Mouse (Mus musculus) kidney, adult 2 months (tissue): Measurements from ENCODE around the gene Lats2. TPM values are rescaled to one million over a fixed set of nuclear protein-coding genes. Genes with fewer than 3 reads are reported as not detected.
A peak's percentile ranks its signal among the peaks of the same experiment; 100 is the strongest.

Experiments used
- DNase-seq: peaks from one replicate; pipeline ENCODE4 v3.0.0; 2021
- H3K27ac ChIP-seq: fragments of 200-500 bp; 2 replicates; pipeline ENCODE4 v1.5.1; 2012; ENCODE audit warnings: low read depth, low read length, control low read depth, inconsistent platforms; ENCODE audit not compliant: insufficient read depth
- H3K27me3 ChIP-seq: fragments of 200-500 bp; replicated peaks from 2 replicates; pipeline ENCODE4 v1.6.1; 2012; ENCODE audit warnings: mild to moderate bottlenecking, moderate library complexity, low read length, inconsistent platforms; ENCODE audit not compliant: control insufficient read depth, insufficient read depth
- H3K36me3 ChIP-seq: fragments of 200-500 bp; 2 replicates; pipeline ENCODE4 v1.6.1; 2012; ENCODE audit warnings: mild to moderate bottlenecking, moderate library complexity, low read length, inconsistent platforms; ENCODE audit not compliant: control insufficient read depth, insufficient read depth
- H3K4me1 ChIP-seq: fragments of 200-500 bp; 2 replicates; pipeline ENCODE4 v1.6.1; 2011; ENCODE audit warnings: low read length; ENCODE audit not compliant: control insufficient read depth, insufficient read depth
- H3K4me3 ChIP-seq: fragments of 200-500 bp; 2 replicates; pipeline ENCODE4 v1.5.1; 2011; ENCODE audit warnings: mild to moderate bottlenecking, low read depth, low read length, control low read depth; ENCODE audit not compliant: insufficient read depth
- CTCF ChIP-seq: fragments of 200-500 bp; conservative IDR thresholded peaks from 2 replicates; pipeline ENCODE4 v1.5.1; 2011; ENCODE audit warnings: low read depth, mild to moderate bottlenecking, control low read depth, low read length, moderate library complexity, mixed read lengths; ENCODE audit not compliant: insufficient read depth, insufficient read length
- POLR2A ChIP-seq: fragments of 200-500 bp; IDR thresholded peaks from one replicate; pipeline ENCODE4 v1.6.1; 2011; ENCODE audit warnings: low read depth, low read length, control low read depth
- WGBS: fragments of 180-500 bp; shearing (Covaris S2); methylation state at CpG from one replicate; pipeline ENCODE4 v1.1.7; 2018; 5-methylcytosine and 5-hydroxymethylcytosine counted together
- polyA plus RNA-seq: library from polyadenylated mRNA; depleted of rRNA; stranded (reverse); fragments of >200 nt; gene quantifications from 2 replicates; pipeline ENCODE4 v1.2.3, GENCODE M21; 2012

Gene Lats2
- polyA plus RNA-seq, 1 experiment, result 31.1 TPM

DNA sequence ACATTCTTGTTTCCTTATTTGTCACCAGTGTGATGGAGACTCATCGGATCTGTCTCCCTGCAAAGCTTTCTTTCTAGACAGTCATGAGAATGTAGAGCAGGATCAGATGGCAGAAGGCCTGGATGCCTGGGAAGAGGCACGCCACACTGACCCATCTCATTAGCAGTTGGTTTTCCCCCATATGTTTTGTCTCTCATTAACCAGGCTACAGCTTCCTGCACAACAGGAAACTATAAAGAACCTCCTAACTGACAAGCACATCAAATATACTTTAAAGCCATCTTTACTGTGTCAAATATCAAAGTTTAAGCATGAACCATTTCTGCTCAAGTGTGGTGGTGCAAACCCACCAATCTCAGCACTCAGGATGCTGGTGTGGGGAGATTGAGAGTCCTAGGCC is 8.7 kb downstream of the Lats2 start:
- Histone ChIP-seq H3K4me3 (no peak overlapping the region), H3K27me3 (no peaks in the 10 kb centered on the region), H3K27ac (no peak overlapping the region), H3K4me1 (peaks cover 5% of the 10 kb centered on the region), H3K36me3 (no peaks in the 10 kb centered on the region)
- DNase-seq, result no peak
- TF ChIP-seq POLR2A (no peak), CTCF (no peak)
- WGBS, result 62% methylated on average over 2 of the region's 2 CpGs

DNA sequence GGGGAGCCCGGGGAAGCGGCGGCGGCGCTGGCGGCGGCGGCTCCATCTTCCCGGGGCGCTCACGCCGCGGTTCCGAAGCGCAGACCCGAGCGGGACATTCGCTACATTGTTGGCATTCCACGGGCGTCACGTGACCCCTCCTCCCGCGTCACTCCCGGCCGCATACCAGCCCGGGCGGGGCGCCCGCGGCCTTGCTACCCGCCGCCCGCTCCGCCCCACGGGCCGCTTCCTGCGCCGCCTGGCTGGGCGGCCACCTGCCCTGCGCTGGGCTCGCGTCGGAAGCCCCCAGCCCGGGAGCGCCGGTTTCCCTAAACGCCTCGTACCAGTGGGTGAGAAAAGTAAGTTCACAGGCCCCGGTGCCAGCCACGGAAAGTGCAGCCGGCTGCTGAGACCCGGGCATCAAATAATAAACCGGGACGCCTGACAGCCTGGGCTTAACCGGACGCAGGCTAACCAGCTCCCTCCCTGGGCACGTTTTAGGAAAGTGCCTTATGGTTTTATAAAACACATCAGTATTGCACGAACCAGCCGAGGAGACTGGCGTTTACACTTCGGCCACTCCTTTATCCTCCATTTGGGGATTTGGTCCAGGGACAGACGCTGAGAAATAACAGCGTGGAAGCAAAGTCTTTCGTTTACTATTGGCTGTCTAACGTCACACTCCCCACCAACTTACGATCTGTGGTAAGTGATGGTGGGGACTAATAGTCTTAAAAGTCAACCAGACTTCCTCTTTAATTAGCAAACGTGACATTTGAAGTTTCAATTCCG is 12.0 kb downstream of the Lats2 start, which contains the start of gene Gm49361:
Gm49361 (minus strand) TSS at position 103 of the 771 bp plus-strand sequence.
- WGBS, result under 1% methylated on average over 67 of the region's 68 CpGs
- peak; percentile 97 for DNase-seq
- Histone ChIP-seq H3K4me1 (peaks cover 15% of the 10 kb centered on the region), H3K36me3 (no peaks in the 10 kb centered on the region), H3K27ac (peak within 1 kb of the TSS; percentile 90), H3K4me3 (peak within 1 kb of the TSS; percentile 98), H3K27me3 (no peaks in the 10 kb centered on the region)
- no peak for TF ChIP-seq CTCF
- peak; percentile 74 for TF ChIP-seq POLR2A

DNA sequence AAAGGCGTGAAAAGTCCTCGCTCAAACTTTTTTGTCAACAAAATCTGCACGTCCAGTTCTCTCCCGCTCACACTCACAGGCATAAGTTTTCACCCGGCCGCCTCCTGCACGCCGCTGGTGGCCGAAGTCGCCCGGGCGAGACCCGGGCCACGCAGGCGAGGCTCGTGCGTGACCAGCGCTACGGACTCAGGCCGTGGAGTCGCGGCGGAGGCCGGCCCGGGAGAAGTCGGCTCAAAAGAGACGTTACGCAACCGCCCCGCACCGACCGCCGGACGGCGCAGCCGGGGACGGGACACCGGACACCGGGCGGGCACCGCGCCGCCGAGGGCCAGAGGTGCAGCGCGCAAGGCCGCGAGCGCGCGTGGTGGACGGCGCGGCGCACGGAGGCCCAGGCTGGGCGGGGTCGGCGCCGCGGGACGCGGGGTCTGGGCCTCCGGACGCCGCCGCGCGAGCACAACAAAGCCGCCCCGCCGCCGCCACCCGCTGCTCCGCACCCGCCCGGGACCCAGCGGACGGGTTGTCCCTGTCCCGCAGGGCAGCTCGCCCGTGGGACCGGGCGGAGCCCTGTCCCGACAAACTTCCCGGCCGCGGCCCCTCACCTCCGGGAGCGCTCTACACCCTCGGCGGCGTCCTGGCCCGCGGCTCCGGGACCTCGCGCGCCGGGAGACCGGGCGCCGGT is 12.8 kb downstream of the Lats2 start:
- WGBS, result under 1% methylated on average over 103 of the region's 103 CpGs
- no peak for TF ChIP-seq POLR2A
- TF ChIP-seq CTCF, result no peak
- peak; percentile 75 for DNase-seq
- Histone ChIP-seq H3K4me3 (peak overlapping the region; percentile 98), H3K27ac (peak overlapping the region; percentile 89), H3K27me3 (no peaks in the 10 kb centered on the region), H3K36me3 (no peaks in the 10 kb centered on the region), H3K4me1 (peaks cover 17% of the 10 kb centered on the region)

DNA sequence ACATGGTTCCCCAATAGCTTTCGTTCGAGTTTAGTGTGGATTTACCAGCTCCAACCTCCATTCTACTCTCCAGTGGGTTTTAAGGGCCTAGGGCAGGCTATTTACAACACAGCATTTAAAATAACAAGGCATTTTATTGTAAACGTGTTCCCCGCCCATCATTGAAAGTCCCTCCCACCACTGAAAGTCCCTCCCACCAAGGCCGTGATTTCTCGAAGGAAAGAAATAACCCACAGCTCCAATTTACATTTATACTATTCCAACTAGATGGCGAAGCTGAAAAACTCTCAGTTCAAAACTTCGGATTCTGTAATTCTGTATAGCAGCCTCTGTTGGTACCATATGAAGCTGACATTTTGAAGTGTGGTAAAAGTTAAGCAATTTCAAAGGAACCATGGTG is 13.6 kb downstream of the Lats2 start:
- peak; percentile 57 for DNase-seq
- no peak overlapping the region for H3K27ac ChIP-seq
- WGBS, result under 1% methylated on average over 8 of the region's 8 CpGs
- TF ChIP-seq POLR2A, result no peak
- no peak for TF ChIP-seq CTCF
- H3K4me3 ChIP-seq, result peak overlapping the region; percentile 41
- H3K27me3 ChIP-seq, result no peaks in the 10 kb centered on the region
- peaks cover 17% of the 10 kb centered on the region for H3K4me1 ChIP-seq
- no peaks in the 10 kb centered on the region for H3K36me3 ChIP-seq

DNA sequence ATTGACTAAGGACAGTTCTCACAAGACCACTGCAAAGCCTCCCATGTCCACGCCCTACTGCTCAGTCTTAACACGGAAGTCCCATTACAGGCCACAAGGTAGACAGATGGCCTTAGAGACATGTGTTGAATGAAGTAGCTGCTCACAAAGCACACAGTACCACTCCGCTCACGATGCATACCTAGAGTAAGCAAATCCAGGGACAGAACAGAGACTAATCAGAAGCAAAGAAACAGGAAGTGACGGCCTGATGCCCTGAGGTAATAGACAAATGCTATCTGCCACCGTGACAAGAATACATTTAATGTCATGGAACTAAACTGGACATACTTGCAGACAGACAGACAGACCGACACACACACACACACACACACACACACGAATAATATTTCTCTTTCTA is 17.5 kb downstream of the Lats2 start:
- Histone ChIP-seq H3K27ac (no peak overlapping the region), H3K27me3 (no peaks in the 10 kb centered on the region), H3K36me3 (no peaks in the 10 kb centered on the region), H3K4me1 (peaks cover 17% of the 10 kb centered on the region; the same call in 1 of the 2 replicates), H3K4me3 (no peak overlapping the region)
- no peak for DNase-seq
- 68% methylated on average over 8 of the region's 8 CpGs for WGBS
- TF ChIP-seq POLR2A, result no peak
- TF ChIP-seq CTCF, result no peak

DNA sequence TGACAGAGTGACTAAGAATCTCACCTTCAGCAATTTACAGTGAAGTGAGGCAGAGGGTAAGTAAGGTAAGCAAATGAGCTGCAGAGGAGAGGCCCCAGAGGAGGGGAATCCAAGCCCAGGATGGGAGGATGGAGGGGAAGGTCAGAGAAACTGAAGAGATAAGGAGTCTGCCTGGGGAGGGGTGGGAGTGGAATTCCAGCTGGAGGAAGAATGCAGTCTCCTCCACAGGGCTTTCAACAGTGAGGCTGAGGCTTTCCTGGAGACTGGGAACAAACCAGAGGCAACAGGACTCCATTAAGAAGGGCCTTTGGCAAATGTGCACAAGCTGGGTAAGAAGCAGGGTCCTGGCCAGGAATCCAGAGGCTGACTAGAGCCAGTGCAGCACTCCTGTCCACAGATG is 21.1 kb downstream of the Lats2 start:
- no peak for TF ChIP-seq CTCF
- TF ChIP-seq POLR2A, result no peak
- Histone ChIP-seq H3K4me1 (peaks cover 8% of the 10 kb centered on the region; the same call in 1 of the 2 replicates), H3K27me3 (no peaks in the 10 kb centered on the region), H3K27ac (no peak overlapping the region), H3K4me3 (no peak overlapping the region), H3K36me3 (no peaks in the 10 kb centered on the region; the same call in 1 of the 2 replicates)
- no peak for DNase-seq

DNA sequence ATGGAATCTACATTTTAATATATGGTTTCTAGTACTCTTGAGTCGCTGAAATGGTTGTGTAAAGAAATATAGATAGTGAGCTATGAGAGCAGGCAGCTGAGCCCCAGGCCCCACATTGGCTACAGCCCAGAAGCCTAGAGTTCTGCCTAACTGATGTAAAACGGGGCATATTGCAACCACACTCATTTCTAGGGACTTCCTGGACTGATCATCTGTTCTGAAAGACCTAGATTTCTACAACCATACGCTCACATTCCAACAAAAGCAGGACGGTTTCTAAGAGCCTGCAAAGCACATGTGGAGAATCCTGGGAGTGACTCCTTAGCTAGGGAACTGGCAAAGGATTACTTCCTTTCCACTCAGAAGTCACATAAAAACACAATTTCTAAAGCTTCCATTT is 22.0 kb downstream of the Lats2 start:
- Histone ChIP-seq H3K36me3 (no peaks in the 10 kb centered on the region; the same call in 1 of the 2 replicates), H3K4me3 (no peak overlapping the region), H3K4me1 (peaks cover 9% of the 10 kb centered on the region; the same call in 1 of the 2 replicates), H3K27ac (no peak overlapping the region), H3K27me3 (no peaks in the 10 kb centered on the region)
- WGBS, result 48% methylated on average over 4 of the region's 4 CpGs
- TF ChIP-seq POLR2A (no peak), CTCF (no peak)
- DNase-seq, result no peak
